In genomic region chr7:110941116-110941521, GRCm38 (mm10) we compare ENCODE assay signal across 1 mouse cellular context.
A peak's percentile ranks its signal among the peaks of the same experiment; 100 is the strongest.
TF ChIP-seq lines count a peak whose summit lies in the region.

No protein-coding gene starts in this region.

TF ChIP-seq in MEL, 35 proteins besides CTCF, POLR2A, EP300 and RAD21 (continued from another document):
- TF ChIP-seq MXI1 (IDR thresholded peaks at IDR 0.05; ENCODE audit: low read depth, low read length) = 0 out of 2 replicates have a peak, but pooled peaks have one; percentile 29
- peak; percentile 51; the same call in 1 of the 2 replicates for TF ChIP-seq MAX (IDR thresholded peaks at IDR 0.05; ENCODE audit: low read length)
- no peak for TF ChIP-seq BHLHE40 (IDR thresholded peaks at IDR 0.05; ENCODE audit: borderline replicate concordance, low read depth, low read length)
- TF ChIP-seq ZMIZ1 (IDR thresholded peaks at IDR 0.05; ENCODE audit: low read depth, low read length) = no peak
- no peak for TF ChIP-seq ELF1 (IDR thresholded peaks at IDR 0.05; ENCODE audit: low read depth, low read length)
- peak; percentile 41; the same call in 1 of the 2 replicates for TF ChIP-seq SIN3A (IDR thresholded peaks at IDR 0.05; ENCODE audit: low read length)
- TF ChIP-seq UBTF (IDR thresholded peaks at IDR 0.05; ENCODE audit: borderline replicate concordance, insufficient read depth, low read depth, low read length) = no peak
- no peak for TF ChIP-seq ZNF384 (IDR thresholded peaks at IDR 0.05; ENCODE audit: low read depth, low read length)
- peak; percentile 81 for TF ChIP-seq GATA1 (IDR thresholded peaks at IDR 0.05; ENCODE audit: low read depth, low read length)
- TF ChIP-seq HCFC1 (IDR thresholded peaks at IDR 0.05; ENCODE audit: low read depth, low read length) = no peak
- TF ChIP-seq ETS1 (IDR thresholded peaks at IDR 0.05; ENCODE audit: low read depth, low read length) = peak; percentile 70; the same call in 1 of the 2 replicates
- TF ChIP-seq E2F4 (IDR thresholded peaks at IDR 0.05; ENCODE audit: borderline replicate concordance, low read depth, low read length) = no peak
- no peak for TF ChIP-seq USF1 (IDR thresholded peaks at IDR 0.05; ENCODE audit: low read depth, low read length)
- TF ChIP-seq MYC (IDR thresholded peaks at IDR 0.05; ENCODE audit: low read depth, low read length) = peak; percentile 12; the same call in 1 of the 2 replicates
- TF ChIP-seq MAFK (IDR thresholded peaks at IDR 0.05; ENCODE audit: borderline replicate concordance, low read depth, low read length) = no peak
- TF ChIP-seq MYB (IDR thresholded peaks at IDR 0.05; ENCODE audit: low read depth, low read length) = no peak
